Mouse (Mus musculus): ENCODE data around the gene Exph5. TPM values are rescaled to one million over a fixed set of nuclear protein-coding genes. Genes with fewer than 3 reads are reported as not detected.
A peak's percentile ranks its signal among the peaks of the same experiment; 100 is the strongest.

Exph5 gene
- total and polyA plus RNA-seq, 3 experiments, result 0.12 to 0.17 TPM; not detected in 1

DNA sequence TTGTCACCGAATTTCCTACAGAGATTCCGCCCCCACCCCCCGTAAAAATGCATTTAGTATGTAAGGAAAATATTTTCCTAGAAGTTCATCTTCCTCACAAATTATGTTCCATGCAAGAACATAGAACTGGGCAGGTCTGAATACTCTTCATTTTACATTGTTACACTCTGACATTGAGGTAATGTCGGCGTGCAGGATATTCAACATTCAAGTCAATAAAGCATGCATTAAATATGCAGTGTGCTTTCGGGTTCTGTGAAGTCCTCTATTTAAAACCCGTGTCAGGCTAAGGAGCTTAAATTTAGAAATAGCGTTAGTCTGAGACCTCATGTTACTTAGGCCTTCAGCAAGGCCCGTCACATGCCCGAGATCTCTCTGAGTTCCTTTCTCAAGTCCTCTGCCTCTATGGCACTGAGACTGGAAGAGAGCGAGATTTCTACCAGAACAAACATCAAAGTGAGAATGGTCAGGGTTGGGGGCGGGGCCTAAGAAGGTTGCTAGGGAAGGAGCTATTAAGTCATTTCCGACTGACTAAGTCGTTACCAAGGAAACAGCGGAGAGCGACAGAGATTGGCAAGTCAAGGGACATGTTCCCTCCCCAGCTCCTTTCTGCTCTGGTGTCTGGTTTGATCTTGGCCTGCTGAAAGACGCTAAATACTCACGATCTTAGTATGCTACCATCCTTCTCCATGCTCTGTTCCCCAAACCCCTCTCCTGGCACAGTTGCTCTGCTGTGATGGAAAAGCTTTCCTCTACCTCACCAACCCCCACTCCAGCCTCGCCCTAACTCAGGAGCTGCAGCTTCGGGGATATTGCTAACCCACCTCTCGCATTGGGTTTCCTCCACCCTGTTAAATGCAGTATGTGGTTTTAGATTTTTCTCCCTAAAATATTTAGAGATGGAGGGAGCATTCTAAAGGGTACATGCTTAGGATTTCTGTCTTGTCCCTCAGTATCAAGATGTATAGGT, 103.6 kb downstream of the Exph5 start:
- DNase-seq, result peak; percentile 89

GRCm38 (mm10) chr9:53408548-53408947, 107.1 kb downstream of the Exph5 start:
- DNase-seq, result no peak

GRCm38 (mm10) chr9:53408953-53409361, 107.5 kb downstream of the Exph5 start:
- peak; percentile 47 for DNase-seq

DNA sequence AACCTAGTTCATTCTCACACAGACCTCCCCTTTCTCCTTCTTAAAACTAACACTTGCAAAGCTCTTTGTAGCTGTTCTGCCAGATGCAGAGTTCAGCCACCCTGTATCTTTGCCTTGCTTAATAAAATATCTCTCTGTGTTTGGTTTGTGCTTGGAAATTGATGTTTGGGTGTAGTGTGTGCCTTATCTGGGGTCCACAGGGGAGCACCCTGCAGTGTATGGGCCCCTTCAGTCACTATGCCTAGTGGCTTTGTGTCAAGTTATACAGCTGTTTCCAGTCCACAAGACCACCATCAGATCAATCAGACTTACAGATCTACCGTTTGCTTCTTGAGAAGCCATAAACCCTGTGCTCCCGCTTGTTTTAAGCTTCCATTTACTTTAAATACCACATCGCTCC, 108.0 kb downstream of the Exph5 start:
- DNase-seq, result no peak

DNA sequence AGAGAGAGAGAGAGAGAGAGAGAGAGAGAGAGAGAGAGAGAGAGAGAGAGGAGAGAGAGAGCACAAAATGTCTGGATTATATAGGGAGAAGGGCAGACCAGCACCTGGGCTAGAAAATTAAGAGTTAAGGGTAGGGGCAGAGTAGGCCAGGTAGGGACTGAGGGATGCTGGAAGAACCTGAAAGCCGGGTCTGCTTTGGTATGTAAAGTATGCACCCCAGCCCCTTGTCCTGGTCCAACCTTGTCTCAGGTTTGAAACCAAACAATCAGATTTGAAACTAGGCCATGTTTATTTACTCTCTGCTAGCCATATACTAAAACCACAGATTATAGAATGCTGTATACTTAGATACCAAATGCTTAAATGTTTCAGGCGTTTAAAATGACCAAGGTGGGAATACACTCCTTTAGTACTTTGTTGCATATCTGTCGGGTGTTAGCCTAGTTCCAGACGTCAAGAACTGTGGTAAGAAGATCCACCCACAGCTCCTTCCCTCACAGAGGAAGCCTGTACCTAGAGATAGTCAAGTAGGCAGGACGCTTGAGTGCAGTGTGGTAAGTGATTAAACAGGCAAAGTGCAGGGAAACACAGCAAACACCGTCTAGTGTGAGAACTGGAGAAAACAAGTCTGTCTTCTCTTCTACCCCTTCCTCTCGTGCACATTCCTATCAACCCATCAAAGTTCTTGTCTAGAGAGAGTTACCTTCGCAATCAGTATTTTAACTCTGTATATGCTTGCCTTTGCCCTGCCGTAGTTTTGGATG, 120.8 kb downstream of the Exph5 start:
- DNase-seq, result no peak

DNA sequence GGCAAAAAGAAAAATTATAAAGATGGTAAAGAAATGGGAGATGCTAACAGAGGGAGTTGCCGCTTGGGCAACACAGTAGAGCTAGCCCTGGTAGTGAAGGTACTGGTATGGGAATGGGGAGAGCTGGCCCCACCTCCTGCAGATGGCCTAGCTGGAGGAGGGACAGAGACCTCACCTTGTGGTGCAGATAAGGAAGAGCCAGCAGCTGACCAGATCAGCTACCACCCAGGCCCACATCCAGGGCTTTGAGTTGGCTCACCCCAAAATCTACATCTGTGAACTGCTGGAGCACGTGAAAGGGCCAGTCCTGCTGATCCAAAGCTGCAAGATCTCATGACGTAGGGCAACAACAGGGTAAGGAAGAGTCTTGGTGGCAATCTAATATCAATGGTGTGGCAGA, 125.3 kb downstream of the Exph5 start:
- no peak for DNase-seq

Small RNA genes lying within 50 kb of the gene (microRNA-seq; reads per million reads assigned to microRNA genes)
- gene Mir130c, result 0 reads per million in 2 experiments

Other genes with a start within 250 kb of the Exph5 start
- gene Ddx10, start 53.6 kb upstream of the Exph5 start, total RNA-seq (2021), result 10 to 100 TPM; 17.5 to 19.7 TPM
- gene Ddx10, start 53.6 kb upstream of the Exph5 start, polyA plus RNA-seq (2012; rRNA removed), result 0.16 and 0.18 TPM in 2 replicates
- 10 to 100 TPM; 11.2 to 11.5 TPM for gene Kdelc2, start 82.4 kb downstream of the Exph5 start, total RNA-seq (2021)
- gene Kdelc2, start 82.4 kb downstream of the Exph5 start, polyA plus RNA-seq (2012; rRNA removed), result 8.4 and 9.1 TPM in 2 replicates
- gene 4930550C14Rik, start 100.7 kb downstream of the Exph5 start, total RNA-seq (2021), result 1 to 10 TPM; 1.2 to 2.3 TPM
- 0.09 TPM in 1 of 2 replicates, not detected in the other for gene 4930550C14Rik, start 100.7 kb downstream of the Exph5 start, polyA plus RNA-seq (2012; rRNA removed)
- gene Atm, start 235.1 kb downstream of the Exph5 start, total RNA-seq (2021), result 10 to 100 TPM; 11.4 to 13.7 TPM
- 0.27 and 0.35 TPM in 2 replicates for gene Atm, start 235.1 kb downstream of the Exph5 start, polyA plus RNA-seq (2012; rRNA removed)
- gene Npat, start 235.4 kb downstream of the Exph5 start, total RNA-seq (2021), result 10 to 100 TPM; 11.6 to 13.0 TPM
- gene Npat, start 235.4 kb downstream of the Exph5 start, polyA plus RNA-seq (2012; rRNA removed), result 0.72 and 0.97 TPM in 2 replicates